Mouse (Mus musculus): Measurements from ENCODE around the gene Rps6ka5. TPM values are rescaled to one million over a fixed set of nuclear protein-coding genes. Genes with fewer than 3 reads are reported as not detected.

The Rps6ka5 gene
- total and polyA plus RNA-seq, 3 experiments = 0.92 to 3.3 TPM; not detected in 1

DNA sequence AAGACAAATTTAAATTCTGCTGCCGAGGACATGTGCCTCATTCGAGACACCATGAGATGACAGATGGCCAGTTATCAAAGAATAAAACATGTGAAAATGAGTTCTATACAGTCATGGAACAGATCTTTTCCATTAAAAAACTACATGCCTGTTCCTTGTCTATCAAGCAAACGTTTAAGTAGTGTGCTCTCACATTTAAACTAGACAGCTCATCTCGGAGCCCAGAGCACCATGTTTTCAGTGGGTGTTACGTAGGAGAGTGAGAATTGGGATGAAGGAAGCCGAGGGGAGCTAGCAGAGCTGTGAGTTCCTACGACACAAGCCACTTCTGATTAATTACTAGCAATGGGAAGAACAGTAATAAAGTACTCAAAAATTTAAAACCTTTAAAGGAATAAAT lies 158.0 kb downstream of the Rps6ka5 start:
- Histone ChIP-seq H3K27ac (ENCODE audit: control insufficient read depth, low read depth, low read length) (no peak overlapping the region), H3K9me3 (replicated peaks; ENCODE audit: insufficient read depth, low read length) (no peaks in the 10 kb centered on the region), H3K4me1 (ENCODE audit: control insufficient read depth in 1 of 2, insufficient read depth in 2 of 2, low read length in 2 of 2) (peaks cover 0 to 10% of the 10 kb centered on the region in 2 experiments; a peak in 2 of 4 replicates), H3K4me3 (ENCODE audit: control insufficient read depth in 1 of 2, insufficient read depth in 1 of 2, low read depth in 2 of 2, low read length in 2 of 2) (no peak overlapping the region), H3K79me2 (ENCODE audit: control insufficient read depth, insufficient read depth, low read length, poor library complexity) (no peaks in the 10 kb centered on the region), H3K9ac (ENCODE audit: control insufficient read depth, low read depth, low read length, poor library complexity, severe bottlenecking) (no peak overlapping the region), H3K27me3 (ENCODE audit: control insufficient read depth in 1 of 2, insufficient read depth in 2 of 2, low read length in 2 of 2) (no peaks in the 10 kb centered on the region), H3K36me3 (ENCODE audit: control insufficient read depth in 1 of 2, insufficient read depth in 2 of 2, low read length in 2 of 2) (peaks cover 0 to 8% of the 10 kb centered on the region in 2 experiments; a peak in 2 of 4 replicates)
- TF ChIP-seq TBP (IDR thresholded peaks at IDR 0.05; ENCODE audit: low read depth, low read length) = no peak
- TF ChIP-seq TAL1 (IDR thresholded peaks at IDR 0.05; ENCODE audit: low read length) = no peak
- DNase-seq (ENCODE audit: low read depth, low spot score) = no peak

GRCm38 (mm10) chr12:100568105-100568504 lies 158.7 kb downstream of the Rps6ka5 start:
- no peaks in the 10 kb centered on the region for H3K9me3 ChIP-seq (replicated peaks; ENCODE audit: insufficient read depth, low read length)
- peak; percentile 12 for DNase-seq (ENCODE audit: low read depth, low spot score)
- peaks cover 0 to 8% of the 10 kb centered on the region in 2 experiments; a peak in 2 of 4 replicates for H3K36me3 ChIP-seq (ENCODE audit: control insufficient read depth in 1 of 2, insufficient read depth in 2 of 2, low read length in 2 of 2)
- H3K79me2 ChIP-seq (ENCODE audit: control insufficient read depth, insufficient read depth, low read length, poor library complexity) = no peaks in the 10 kb centered on the region
- TF ChIP-seq MAX (IDR thresholded peaks at IDR 0.05; ENCODE audit: low read length) (no peak), USF1 (IDR thresholded peaks at IDR 0.05; ENCODE audit: low read depth, low read length) (no peak), HCFC1 (IDR thresholded peaks at IDR 0.05; ENCODE audit: low read depth, low read length) (no peak), GATA1 (IDR thresholded peaks at IDR 0.05; ENCODE audit: low read depth, low read length) (no peak), RAD21 (IDR thresholded peaks at IDR 0.05; ENCODE audit: low read depth, low read length) (no peak), KAT2A (conservative IDR thresholded peaks at IDR 0.05; ENCODE audit: low read depth, low read length) (no peak)
- H3K4me3 ChIP-seq (ENCODE audit: control insufficient read depth in 1 of 2, insufficient read depth in 1 of 2, low read depth in 2 of 2, low read length in 2 of 2) = no peak overlapping the region
- H3K27ac ChIP-seq (ENCODE audit: control insufficient read depth, low read depth, low read length) = no peak overlapping the region
- no peak overlapping the region for H3K9ac ChIP-seq (ENCODE audit: control insufficient read depth, low read depth, low read length, poor library complexity, severe bottlenecking)
- H3K27me3 ChIP-seq (ENCODE audit: control insufficient read depth in 1 of 2, insufficient read depth in 2 of 2, low read length in 2 of 2) = no peaks in the 10 kb centered on the region
- H3K4me1 ChIP-seq (ENCODE audit: control insufficient read depth in 1 of 2, insufficient read depth in 2 of 2, low read length in 2 of 2) = peaks cover 0 to 10% of the 10 kb centered on the region in 2 experiments; a peak in 2 of 4 replicates

- TF ChIP-seq UBTF (IDR thresholded peaks at IDR 0.05; ENCODE audit: borderline replicate concordance, insufficient read depth, low read depth, low read length) (no peak), ETS1 (IDR thresholded peaks at IDR 0.05; ENCODE audit: low read depth, low read length) (no peak), ZMIZ1 (IDR thresholded peaks at IDR 0.05; ENCODE audit: low read depth, low read length) (no peak), EP300 (IDR thresholded peaks at IDR 0.05; ENCODE audit: low read depth in 1 of 2, low read length in 2 of 2) (peak; percentile 39 to 75; a peak in 3 of 4 replicates), CHD2 (IDR thresholded peaks at IDR 0.05; ENCODE audit: low read length) (no peak), MXI1 (IDR thresholded peaks at IDR 0.05; ENCODE audit: low read depth, low read length) (no peak), ZC3H11A (IDR thresholded peaks at IDR 0.05; ENCODE audit: low read depth, low read length) (no peak), KAT2A (conservative IDR thresholded peaks at IDR 0.05; ENCODE audit: low read depth, low read length) (no peak), E2F4 (IDR thresholded peaks at IDR 0.05; ENCODE audit: borderline replicate concordance, low read depth, low read length) (no peak), CTCF (IDR thresholded peaks at IDR 0.05 in 2 of 3, conservative IDR thresholded peaks at IDR 0.05 in 1 of 3; ENCODE audit: control insufficient read depth in 1 of 3, insufficient read depth in 1 of 3, low read depth in 2 of 3, low read length in 3 of 3, poor library complexity in 1 of 3, severe bottlenecking in 1 of 3) (no peak), TCF12 (IDR thresholded peaks at IDR 0.05; ENCODE audit: low read depth, low read length) (peak; percentile 65; the same call in 1 of the 2 replicates)
Observed at GRCm38 (mm10) chr12:100567627-100568026, 159.2 kb downstream of the Rps6ka5 start.

More at GRCm38 (mm10) chr12:100567627-100568026, 159.2 kb downstream of the Rps6ka5 start:
- no peak overlapping the region for H3K9ac ChIP-seq (ENCODE audit: control insufficient read depth, low read depth, low read length, poor library complexity, severe bottlenecking)
- H3K27me3 ChIP-seq (ENCODE audit: control insufficient read depth in 1 of 2, insufficient read depth in 2 of 2, low read length in 2 of 2) = no peaks in the 10 kb centered on the region
- H3K9me3 ChIP-seq (replicated peaks; ENCODE audit: insufficient read depth, low read length) = no peaks in the 10 kb centered on the region
- H3K36me3 ChIP-seq (ENCODE audit: control insufficient read depth in 1 of 2, insufficient read depth in 2 of 2, low read length in 2 of 2) = peaks cover 0 to 8% of the 10 kb centered on the region in 2 experiments; a peak in 2 of 4 replicates
- no peak overlapping the region for H3K4me3 ChIP-seq (ENCODE audit: control insufficient read depth in 1 of 2, insufficient read depth in 1 of 2, low read depth in 2 of 2, low read length in 2 of 2)
- H3K79me2 ChIP-seq (ENCODE audit: control insufficient read depth, insufficient read depth, low read length, poor library complexity) = no peaks in the 10 kb centered on the region
- H3K4me1 ChIP-seq (ENCODE audit: control insufficient read depth in 1 of 2, insufficient read depth in 2 of 2, low read length in 2 of 2) = peaks cover 0 to 10% of the 10 kb centered on the region in 2 experiments; a peak in 2 of 4 replicates
- peak; percentile 29 for DNase-seq (ENCODE audit: low read depth, low spot score)
- no peak overlapping the region for H3K27ac ChIP-seq (ENCODE audit: control insufficient read depth, low read depth, low read length)

All from MEL (cell line).